Mouse (Mus musculus) G1E (cell line): Measurements from ENCODE around the gene Gnaq. TPM values are rescaled to one million over a fixed set of nuclear protein-coding genes. Genes with fewer than 3 reads are reported as not detected.
"Not testable (repeated sequence)": the region's sequence is repeated elsewhere in the genome, so short reads cannot be mapped to it uniquely, and the experiment has no call there.

Experiments used
- ATAC-seq: 2 replicates; pipeline ENCODE4 v1.8.0; 2016; ENCODE audit warnings: mild to moderate bottlenecking; ENCODE audit not compliant: insufficient number of reproducible peaks, poor library complexity, low FRiP score, severe bottlenecking; ENCODE audit errors: extremely low read depth
- DNase-seq: peaks from one replicate; pipeline ENCODE4 v3.0.0; 2012; ENCODE audit warnings: low spot score
- H3K27me3 ChIP-seq: 2 replicates; pipeline ENCODE4 v1.6.1; 2012; ENCODE audit warnings: mild to moderate bottlenecking, low read length, inconsistent platforms; ENCODE audit not compliant: insufficient read depth
- H3K36me3 ChIP-seq: replicated peaks from 2 replicates; pipeline ENCODE3; 2012; ENCODE audit warnings: mild to moderate bottlenecking, inconsistent platforms
- H3K4me1 ChIP-seq: 2 replicates; pipeline ENCODE4 v1.6.1; 2012; ENCODE audit warnings: low read depth, low read length, inconsistent platforms, mixed read lengths; ENCODE audit not compliant: insufficient read depth
- H3K4me3 ChIP-seq: 2 replicates; pipeline ENCODE4 v1.5.1; 2012; ENCODE audit warnings: low read depth, mild to moderate bottlenecking, inconsistent platforms, low read length, moderate library complexity, mixed read lengths
- H3K9me3 ChIP-seq: replicated peaks from 2 replicates; pipeline ENCODE4 v1.6.1; 2012; ENCODE audit warnings: inconsistent platforms
- CTCF ChIP-seq: IDR thresholded peaks from 2 replicates; pipeline ENCODE4 v1.5.1; 2012; ENCODE audit warnings: low read depth, low read length, inconsistent platforms, mixed read lengths
- GATA1 ChIP-seq: IDR thresholded peaks from 2 replicates; pipeline ENCODE4 v1.6.1; 2012; ENCODE audit warnings: borderline replicate concordance, low read length, inconsistent platforms, mixed read lengths
- GATA2 ChIP-seq: IDR thresholded peaks from 2 replicates; pipeline ENCODE4 v1.6.1; 2012; ENCODE audit warnings: low read depth, low read length, inconsistent platforms, borderline replicate concordance
- POLR2AphosphoS5 ChIP-seq: IDR thresholded peaks from 2 replicates; pipeline ENCODE4 v1.6.1; 2012; ENCODE audit warnings: low read depth, low read length, inconsistent platforms; ENCODE audit not compliant: insufficient replicate concordance
- TAL1 ChIP-seq: conservative IDR thresholded peaks from 2 replicates; pipeline ENCODE4 v1.6.1; 2012; ENCODE audit warnings: low read depth, low read length, inconsistent platforms, mixed read lengths
- polyA plus RNA-seq: library from polyadenylated mRNA; stranded (reverse); fragments of >175 nt; gene quantifications from 2 replicates; pipeline ENCODE4 v1.2.3, GENCODE M21; 2012
- total RNA-seq, 2 experiments: library from RNA; stranded (forward) in 1 of 2; stranded (reverse) in 1 of 2; fragments of 200-1000 nt in 1 of 2; fragments of >200 nt in 1 of 2; fragmentation: Nextera tagmentation in 1 of 2; gene quantifications; 2 replicates each; pipeline ENCODE4 v1.2.3; 2014 to 2017

Gnaq gene
- not detected in 2 replicates for total RNA-seq (2014; fragmentation: Nextera tagmentation)
- total RNA-seq (2017), result under 0.01 and 0.93 TPM in 2 replicates
- polyA plus RNA-seq, result not detected in 2 replicates

DNA sequence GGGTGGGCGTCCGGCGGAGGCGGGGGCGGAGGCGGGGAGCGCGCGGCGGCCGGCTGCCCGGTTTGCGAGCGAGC is at the start of gene Gnaq:
Gene Gnaq, plus strand, starts transcription at position 41 of the 74 bp plus-strand sequence.
- no peaks in the 10 kb centered on the region for H3K4me1 ChIP-seq
- ATAC-seq (no peak), DNase-seq (no peak)
- peaks cover 15% of the 10 kb centered on the region for H3K9me3 ChIP-seq
- peaks cover 6% of the 10 kb centered on the region; the same call in 1 of the 2 replicates for H3K27me3 ChIP-seq
- no peak for TF ChIP-seq TAL1
- no peak within 1 kb of the TSS; the same call in 1 of the 2 replicates for H3K4me3 ChIP-seq
- H3K36me3 ChIP-seq, result no peaks in the 10 kb centered on the region

DNA sequence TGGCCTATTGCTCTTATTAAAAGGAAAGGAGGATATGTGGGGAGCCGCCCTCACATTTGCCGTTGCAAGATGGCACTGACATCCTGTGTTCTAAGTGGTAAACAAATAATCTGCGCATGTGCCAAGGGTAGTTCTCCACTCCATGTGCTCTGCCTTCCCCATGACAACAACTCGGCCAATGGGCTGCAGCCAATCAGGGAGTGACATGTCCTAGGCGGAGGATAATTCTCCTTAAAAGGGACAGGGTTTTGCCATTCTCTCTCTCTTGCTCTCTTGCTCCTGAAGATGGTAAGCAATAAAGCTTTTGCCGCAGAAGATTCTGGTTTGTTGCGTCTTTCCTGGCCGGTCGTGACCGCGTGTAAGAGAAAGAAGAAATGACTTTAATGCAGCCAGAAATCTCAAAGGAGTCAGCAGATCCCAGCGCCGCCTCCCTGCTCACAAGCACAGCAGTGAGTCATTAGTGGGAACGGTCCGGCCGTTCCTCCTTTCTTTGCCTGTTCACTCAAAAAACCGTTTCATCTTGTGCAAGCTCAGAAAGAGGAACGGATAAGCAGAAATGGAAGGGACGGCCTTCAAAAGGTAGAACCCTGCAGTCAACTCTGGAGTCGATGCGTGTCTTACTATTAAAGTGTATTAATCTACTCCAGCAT is 48.5 kb upstream of the Gnaq start:
- not testable (repeated sequence) for H3K4me3 ChIP-seq, H3K9me3 ChIP-seq, H3K36me3 ChIP-seq, DNase-seq, H3K27me3 ChIP-seq, ATAC-seq, H3K4me1 ChIP-seq

DNA sequence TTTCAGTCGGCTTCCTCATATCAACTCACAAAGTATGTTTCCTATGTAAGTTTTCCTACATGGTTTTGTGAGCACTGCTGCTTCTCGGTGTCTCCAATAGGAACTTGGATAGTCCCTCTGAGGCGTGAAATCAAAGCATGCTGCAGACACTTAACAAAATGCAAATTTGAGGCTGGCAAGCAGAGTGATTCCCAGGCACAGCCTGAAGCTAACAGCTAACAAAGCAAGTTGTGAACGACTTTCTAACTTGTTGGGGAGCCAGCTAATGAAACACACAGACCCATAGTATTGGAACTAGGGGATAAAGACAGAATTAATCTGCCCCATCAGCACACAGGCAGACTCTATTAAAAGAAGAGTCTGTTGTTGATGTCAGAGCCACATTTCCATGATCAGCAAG is 47.4 kb upstream of the Gnaq start:
- H3K4me3 ChIP-seq, result no peak overlapping the region
- TF ChIP-seq GATA1 (no peak), POLR2AphosphoS5 (no peak), GATA2 (no peak), CTCF (no peak), TAL1 (no peak)
- H3K36me3 ChIP-seq, result no peaks in the 10 kb centered on the region
- H3K27me3 ChIP-seq, result no peaks in the 10 kb centered on the region
- DNase-seq (no peak), ATAC-seq (no peak)
- H3K4me1 ChIP-seq, result no peaks in the 10 kb centered on the region
- no peaks in the 10 kb centered on the region for H3K9me3 ChIP-seq

DNA sequence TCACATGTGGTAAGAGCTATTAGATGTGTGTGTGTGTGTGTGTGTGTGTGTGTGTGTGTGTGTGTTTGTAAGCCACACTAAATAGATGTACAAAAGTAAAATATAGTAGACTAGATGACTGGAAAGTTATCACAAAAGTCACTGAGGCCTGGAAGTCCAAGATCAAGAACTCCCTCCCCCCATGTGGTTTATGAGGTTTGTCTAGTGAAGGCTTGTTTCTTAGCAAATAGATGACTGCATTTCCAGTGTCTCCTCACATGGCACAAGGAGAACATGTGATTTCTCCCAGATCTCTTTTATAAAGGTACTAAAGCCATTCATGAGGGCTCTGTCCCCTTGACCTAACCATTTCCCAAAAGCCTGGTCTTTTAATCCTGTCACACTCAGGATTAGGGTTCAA is 46.5 kb upstream of the Gnaq start:
- no peak for ATAC-seq
- Histone ChIP-seq H3K27me3 (no peaks in the 10 kb centered on the region), H3K4me3 (no peak overlapping the region), H3K4me1 (no peaks in the 10 kb centered on the region), H3K9me3 (no peaks in the 10 kb centered on the region), H3K36me3 (no peaks in the 10 kb centered on the region)
- no peak for TF ChIP-seq GATA1
- TF ChIP-seq CTCF, result no peak
- DNase-seq, result no peak

DNA sequence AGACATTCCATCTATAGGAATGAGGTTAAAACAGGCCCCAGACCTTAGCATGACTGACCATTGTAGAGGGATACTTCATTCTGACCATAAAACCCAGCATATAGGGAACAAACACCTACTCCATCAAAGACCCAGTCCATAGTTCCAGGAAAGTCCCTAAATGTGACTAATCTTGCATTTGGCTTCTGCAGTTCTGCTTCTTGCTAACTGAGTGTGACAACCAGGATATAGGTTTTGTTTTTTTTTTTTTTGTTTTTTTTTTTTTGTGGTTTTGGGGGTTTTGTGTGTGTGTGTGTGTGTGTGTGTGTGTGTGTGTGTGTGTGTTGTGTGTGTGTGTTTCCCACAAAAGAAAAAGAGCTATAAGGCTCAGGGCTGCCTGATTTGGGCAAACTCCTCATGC is 46.0 kb upstream of the Gnaq start:
- Histone ChIP-seq H3K36me3 (no peaks in the 10 kb centered on the region), H3K27me3 (no peaks in the 10 kb centered on the region), H3K9me3 (no peaks in the 10 kb centered on the region), H3K4me3 (no peak overlapping the region), H3K4me1 (no peaks in the 10 kb centered on the region)
- DNase-seq, result no peak
- ATAC-seq, result no peak
- TF ChIP-seq GATA1 (no peak), POLR2AphosphoS5 (no peak), TAL1 (no peak), CTCF (no peak), GATA2 (no peak)

DNA sequence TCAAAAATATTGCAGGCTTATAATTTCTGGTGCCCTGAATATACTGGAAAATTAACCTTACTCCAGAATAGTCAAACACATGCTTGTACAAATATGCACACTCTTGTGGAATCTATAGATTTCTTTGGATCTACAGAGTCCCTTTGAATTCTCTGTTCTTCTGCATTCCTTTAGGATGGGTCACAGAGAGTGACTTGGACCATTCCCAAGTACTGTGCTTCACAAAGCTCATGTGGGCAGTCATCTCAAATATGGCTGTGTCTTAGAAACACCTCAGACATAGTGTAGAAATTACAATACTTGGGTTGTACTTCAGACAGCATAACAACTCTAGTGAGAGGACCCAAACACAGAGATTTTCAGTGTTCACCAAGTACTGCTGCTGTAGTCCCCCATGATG is 45.2 kb upstream of the Gnaq start:
- DNase-seq, result no peak
- Histone ChIP-seq H3K4me1 (no peaks in the 10 kb centered on the region), H3K27me3 (no peaks in the 10 kb centered on the region), H3K9me3 (no peaks in the 10 kb centered on the region), H3K36me3 (no peaks in the 10 kb centered on the region), H3K4me3 (no peak overlapping the region)
- no peak for ATAC-seq
- TF ChIP-seq GATA2 (no peak), POLR2AphosphoS5 (no peak), TAL1 (no peak), GATA1 (no peak), CTCF (no peak)

DNA sequence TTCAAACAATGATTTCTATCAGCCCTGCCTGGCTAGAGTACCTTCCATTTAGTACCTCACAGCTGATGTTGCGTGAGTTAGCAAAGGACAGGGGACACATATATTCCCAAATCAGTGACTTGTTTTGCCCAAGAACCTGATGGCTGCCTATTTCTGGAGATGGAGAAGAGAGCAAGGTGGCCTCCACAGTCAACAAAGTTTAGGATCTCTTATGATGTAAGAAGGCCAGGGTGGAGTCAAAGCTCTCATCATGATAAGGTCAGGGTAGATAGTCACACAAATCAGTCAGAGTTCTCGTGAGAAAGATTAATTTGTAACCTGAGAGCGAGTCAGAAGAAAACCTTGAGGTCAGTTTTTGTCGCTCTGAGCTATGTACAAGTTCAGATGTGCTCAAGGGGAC is 39.0 kb upstream of the Gnaq start:
- H3K27me3 ChIP-seq, result no peaks in the 10 kb centered on the region
- DNase-seq (no peak), ATAC-seq (no peak)
- H3K36me3 ChIP-seq, result no peaks in the 10 kb centered on the region
- H3K9me3 ChIP-seq, result no peaks in the 10 kb centered on the region
- H3K4me1 ChIP-seq, result no peaks in the 10 kb centered on the region
- no peak overlapping the region for H3K4me3 ChIP-seq
- TF ChIP-seq GATA2 (no peak), POLR2AphosphoS5 (no peak)
